Comparison of ENCODE assay signal across 20 mouse cellular contexts in genomic region chr4:128723431-128723830, GRCm38 (mm10). TPM values are rescaled to one million over a fixed set of nuclear protein-coding genes. Genes with fewer than 3 reads are reported as not detected.
DNase-seq lines count a peak whose midpoint lies in the region; ATAC-seq and TF ChIP-seq lines count a peak whose summit lies in the region.
"Had no signal": no experiment of that assay in that cellular context is flagged by ENCODE, and none has a peak within 500 bp of the region (broad histone marks: within the 10 kb centered on the region; RNA-seq: fewer than 3 reads in every experiment).

No protein-coding gene starts in this region.

- no peak for TF ChIP-seq POLR2A in spleen, adult 2 months (IDR thresholded peaks at IDR 0.05; ENCODE audit: low read depth, low read length)

- no peaks in the 10 kb centered on the region for H3K9me3 ChIP-seq in forebrain, embryonic 13.5 days (replicated peaks)
- no peaks in the 10 kb centered on the region for H3K9me3 ChIP-seq in forebrain, postnatal 0 days (ENCODE audit: low read length)
- H3K9me3 ChIP-seq in hindbrain, embryonic 10.5 days = no peaks in the 10 kb centered on the region
- no peaks in the 10 kb centered on the region for H3K9me3 ChIP-seq in hindbrain, embryonic 12.5 days (replicated peaks)
- H3K9me3 ChIP-seq: embryonic facial prominence, embryonic 12.5 days; liver, embryonic 15.5 days; lung, embryonic 15.5 days; megakaryocyte, embryonic 14.5 days; stomach, embryonic 15.5 days had no signal

- no peak for DNase-seq in forebrain, postnatal 0 days
- DNase-seq in hindbrain, embryonic 10.5 days (ENCODE audit: low spot score) = no peak
- DNase-seq in spleen, adult 2 months (ENCODE audit: low read depth in 1 of 2, low spot score in 2 of 2) = no peak
- no peak for DNase-seq in spleen, postnatal 14 days (ENCODE audit: low spot score in 2 of 2)
- DNase-seq in B cell, adult 2 months = no peak
- DNase-seq: gastrocnemius, postnatal 25 days; heart, postnatal 4 days; liver; thymus, postnatal 25 days had no signal

- 86% methylated on average over 13 of the region's 13 CpGs for WGBS in forebrain, embryonic 13.5 days
- 81% methylated on average over 13 of the region's 13 CpGs for WGBS in forebrain, postnatal 0 days
- WGBS in hindbrain, embryonic 10.5 days = 79% methylated on average over 13 of the region's 13 CpGs
- 72% methylated on average over 13 of the region's 13 CpGs for WGBS in hindbrain, embryonic 12.5 days
- 91% methylated on average over 13 of the region's 13 CpGs for WGBS in spleen, adult 2 months

- no peaks in the 10 kb centered on the region for H3K27me3 ChIP-seq in forebrain, embryonic 13.5 days
- H3K27me3 ChIP-seq in forebrain, postnatal 0 days (ENCODE audit: insufficient read depth, low read length) = no peaks in the 10 kb centered on the region
- peaks cover 31% of the 10 kb centered on the region for H3K27me3 ChIP-seq in hindbrain, embryonic 10.5 days (ENCODE audit: insufficient read depth, poor library complexity, severe bottlenecking)
- no peaks in the 10 kb centered on the region for H3K27me3 ChIP-seq in hindbrain, embryonic 12.5 days
- H3K27me3 ChIP-seq in spleen, adult 2 months (ENCODE audit: control insufficient read depth, insufficient read depth, low read length) = no peaks in the 10 kb centered on the region
- H3K27me3 ChIP-seq: embryonic facial prominence, embryonic 12.5 days; lung, embryonic 15.5 days; stomach, embryonic 15.5 days had no signal

- H3K36me3 ChIP-seq in forebrain, embryonic 13.5 days (ENCODE audit: poor library complexity, severe bottlenecking) = no peaks in the 10 kb centered on the region; the same call in 1 of the 2 replicates
- H3K36me3 ChIP-seq in forebrain, postnatal 0 days (ENCODE audit: insufficient read depth) = 0 out of 2 replicates have a peak, but pooled peaks cover 3% of the 10 kb centered on the region
- peaks cover 3% of the 10 kb centered on the region; the same call in 1 of the 2 replicates for H3K36me3 ChIP-seq in hindbrain, embryonic 10.5 days
- H3K36me3 ChIP-seq in hindbrain, embryonic 12.5 days = no peaks in the 10 kb centered on the region
- peaks cover 1% of the 10 kb centered on the region; the same call in 1 of the 2 replicates for H3K36me3 ChIP-seq in spleen, adult 2 months (ENCODE audit: control insufficient read depth, insufficient read depth, low read length)
- H3K36me3 ChIP-seq: liver, embryonic 15.5 days; lung, embryonic 15.5 days; stomach, embryonic 15.5 days had no signal

- H3K27ac ChIP-seq in forebrain, embryonic 13.5 days = no peak overlapping the region
- no peak overlapping the region for H3K27ac ChIP-seq in forebrain, postnatal 0 days (ENCODE audit: low read depth, low read length)
- peak overlapping the region; percentile 76 for H3K27ac ChIP-seq in hindbrain, embryonic 10.5 days
- no peak overlapping the region for H3K27ac ChIP-seq in hindbrain, embryonic 12.5 days
- H3K27ac ChIP-seq in spleen, adult 2 months (ENCODE audit: insufficient read depth, low read length) = 0 out of 2 replicates have a peak overlapping the region, but pooled peaks have one; percentile 3
- H3K27ac ChIP-seq: embryonic facial prominence, embryonic 12.5 days; kidney, postnatal 0 days; liver, embryonic 15.5 days; lung, embryonic 15.5 days; stomach, embryonic 15.5 days had no signal

- no peak for TF ChIP-seq CTCF in forebrain, postnatal 0 days (IDR thresholded peaks at IDR 0.05; ENCODE audit: low read depth)
- TF ChIP-seq CTCF in spleen, adult 2 months (IDR thresholded peaks at IDR 0.05; ENCODE audit: extremely low read depth, insufficient read depth, insufficient read length, insufficient replicate concordance) = no peak

- no peak overlapping the region for H3K4me2 ChIP-seq in forebrain, embryonic 13.5 days
- no peak overlapping the region for H3K4me2 ChIP-seq in forebrain, postnatal 0 days (ENCODE audit: low read depth)
- H3K4me2 ChIP-seq in hindbrain, embryonic 12.5 days (replicated peaks) = no peak overlapping the region
- H3K4me2 ChIP-seq: embryonic facial prominence, embryonic 12.5 days; liver, embryonic 15.5 days; lung, embryonic 15.5 days; stomach, embryonic 15.5 days had no signal

- H3K9ac ChIP-seq in forebrain, embryonic 13.5 days = peak overlapping the region; percentile 18; the same call in 1 of the 2 replicates
- no peak overlapping the region for H3K9ac ChIP-seq in forebrain, postnatal 0 days
- H3K9ac ChIP-seq in hindbrain, embryonic 12.5 days = no peak overlapping the region
- H3K9ac ChIP-seq: embryonic facial prominence, embryonic 12.5 days; liver, embryonic 15.5 days; lung, embryonic 15.5 days; stomach, embryonic 15.5 days had no signal

- H3K4me3 ChIP-seq in forebrain, embryonic 13.5 days = no peak overlapping the region
- H3K4me3 ChIP-seq in forebrain, postnatal 0 days (ENCODE audit: low read depth, low read length) = no peak overlapping the region
- no peak overlapping the region for H3K4me3 ChIP-seq in hindbrain, embryonic 10.5 days
- H3K4me3 ChIP-seq in hindbrain, embryonic 12.5 days = no peak overlapping the region
- no peak overlapping the region for H3K4me3 ChIP-seq in spleen, adult 2 months (ENCODE audit: extremely low read depth, insufficient read depth, insufficient read length)
- H3K4me3 ChIP-seq: embryonic facial prominence, embryonic 12.5 days; erythroblast, embryonic 14.5 days; liver, embryonic 15.5 days; lung, embryonic 15.5 days; stomach, embryonic 15.5 days had no signal

- peaks cover 71% of the 10 kb centered on the region for H3K4me1 ChIP-seq in forebrain, embryonic 13.5 days
- peaks cover 12% of the 10 kb centered on the region for H3K4me1 ChIP-seq in forebrain, postnatal 0 days (ENCODE audit: insufficient read depth)
- peaks cover 88% of the 10 kb centered on the region for H3K4me1 ChIP-seq in hindbrain, embryonic 10.5 days (replicated peaks)
- peaks cover 58% of the 10 kb centered on the region for H3K4me1 ChIP-seq in hindbrain, embryonic 12.5 days
- H3K4me1 ChIP-seq in spleen, adult 2 months (ENCODE audit: control insufficient read depth, insufficient read depth, insufficient read length) = peaks cover 4% of the 10 kb centered on the region

- no peak for ATAC-seq in forebrain, embryonic 13.5 days
- no peak for ATAC-seq in forebrain, postnatal 0 days
- ATAC-seq in hindbrain, embryonic 12.5 days (ENCODE audit: low FRiP score) = no peak
- ATAC-seq: activated CD4-positive, CD25-positive, alpha-beta regulatory T cell, adult 4 months; midbrain, embryonic 16.5 days had no signal

RNA-seq across cellular contexts. Expression of gene A3galt2, which starts 31.7 kb away (rescaled TPM):
- polyA plus RNA-seq in forebrain, embryonic 13.5 days (2015; fragmentation: Nextera tagmentation; extraction: Ambion mirVana) = 0.67 and 0.88 TPM in 2 replicates
- total RNA-seq in forebrain, postnatal 0 days (2014; rRNA removed) = 0.52 and 0.92 TPM in 2 replicates
- polyA plus RNA-seq in forebrain, postnatal 0 days (2015; fragmentation: Nextera tagmentation; extraction: Ambion mirVana) = 0.05 and 0.16 TPM in 2 replicates
- 0.18 and 0.26 TPM in 2 replicates for polyA plus RNA-seq in hindbrain, embryonic 10.5 days (2016; fragmentation: Nextera tagmentation; extraction: Ambion mirVana)
- 0.50 and 0.79 TPM in 2 replicates for polyA plus RNA-seq in hindbrain, embryonic 12.5 days (2016; fragmentation: Nextera tagmentation; extraction: Ambion mirVana)
- polyA plus RNA-seq in spleen, adult 2 months (2012; rRNA removed) = 0.41 TPM in 2 replicates
- polyA plus RNA-seq: activated CD4-positive, CD25-positive, alpha-beta regulatory T cell, adult 4 months; erythroblast, embryonic 14.5 days; liver, embryonic 15.5 days had no signal

Comparison
In these comparisons a context has a peak if more than half of its experiments do, and no peak if none do; other contexts are left out.
1. H3K27ac ChIP-seq: peak in hindbrain, embryonic 10.5 days (single experiment) and spleen, adult 2 months (single experiment); none in forebrain, embryonic 13.5 days (single experiment), forebrain, postnatal 0 days (single experiment) and hindbrain, embryonic 12.5 days (single experiment).